Mouse (Mus musculus) ES-E14 (cell line): ENCODE measurements around the gene Gtpbp3.

Experiments
- CHD2 ChIP-seq: IDR thresholded peaks from 2 replicates; pipeline ENCODE4 v1.6.1; 2014; ENCODE audit warnings: mild to moderate bottlenecking, low read depth, low read length, inconsistent platforms
- HCFC1 ChIP-seq: IDR thresholded peaks from 2 replicates; pipeline ENCODE4 v1.6.1; 2012; ENCODE audit warnings: low read length, inconsistent platforms, borderline replicate concordance; ENCODE audit not compliant: insufficient read depth
- MAFK ChIP-seq: IDR thresholded peaks from 2 replicates; pipeline ENCODE4 v1.6.1; 2014; ENCODE audit warnings: mild to moderate bottlenecking, low read depth, low read length, inconsistent platforms; ENCODE audit not compliant: insufficient read depth

DNA sequence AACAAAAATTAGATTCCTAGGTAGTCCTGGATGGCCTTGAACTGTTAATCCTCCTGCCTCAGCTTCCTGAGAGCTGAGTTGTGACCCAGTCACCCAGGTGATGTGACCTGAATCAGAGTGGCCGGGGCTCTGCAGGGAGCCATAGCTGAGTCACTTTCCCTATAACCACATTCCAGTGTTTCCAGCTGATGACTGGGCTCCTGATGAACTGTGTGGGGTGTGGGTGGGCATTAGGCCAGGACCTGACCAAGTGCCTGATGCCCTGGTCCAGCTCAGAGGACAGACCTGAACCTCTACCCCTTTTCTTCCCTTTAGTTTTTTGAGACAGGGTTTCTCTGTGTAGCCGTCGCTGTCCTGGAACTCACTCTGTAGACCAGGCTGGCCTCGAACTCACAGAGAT is 17.4 kb downstream of the Gtpbp3 start:
- TF ChIP-seq CHD2 (no peak), MAFK (no peak), HCFC1 (no peak)
